Mouse (Mus musculus) heart, postnatal 0 days (tissue): ENCODE data around the gene Kmt2c.

Source experiments
- CTCF ChIP-seq: IDR thresholded peaks from 2 replicates; pipeline ENCODE4 v1.5.1; 2016; ENCODE audit warnings: antibody characterized with exemption, control low read depth, low read depth
- EP300 ChIP-seq: IDR thresholded peaks from 2 replicates; pipeline ENCODE4 v1.6.1; 2016; ENCODE audit warnings: antibody characterized with exemption, low read depth

- TF ChIP-seq CTCF (no peak), EP300 (no peak)
Measured at GRCm38 (mm10) chr5:25310226-25310625, 188.4 kb downstream of the Kmt2c start.
